Mouse (Mus musculus): ENCODE results near the gene Megf8.
"Not testable (repeated sequence)": the region's sequence is repeated elsewhere in the genome, so short reads cannot be mapped to it uniquely, and the experiment has no call there.

Gene Megf8

DNA sequence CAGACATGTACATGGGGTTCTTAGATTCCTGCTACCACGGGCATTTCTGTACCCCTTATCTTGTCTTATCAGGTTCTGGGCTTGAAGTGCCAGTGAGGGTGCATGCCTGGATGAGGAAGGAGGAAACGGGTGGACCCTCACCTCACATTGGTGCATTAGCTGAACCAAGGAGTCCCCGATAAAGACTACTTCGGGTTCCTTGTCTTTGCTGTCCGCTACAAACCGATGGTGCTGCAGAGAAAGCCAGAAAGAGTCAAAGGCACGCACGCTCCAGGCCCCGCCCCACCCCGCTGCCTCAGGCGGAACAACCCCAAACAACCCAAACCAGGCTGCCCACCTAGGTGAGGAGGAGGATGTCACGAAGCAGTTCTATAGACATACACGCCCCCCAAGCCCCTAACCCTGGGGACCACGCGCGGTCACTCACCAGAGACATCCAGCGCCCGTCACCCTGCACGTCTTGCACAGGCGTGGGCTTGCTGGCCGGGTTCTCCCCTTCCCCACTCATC lies 20.0 kb upstream of the Megf8 start:
- DNase-seq (ENCODE audit: low spot score in 2 of 2) = no peak

DNA sequence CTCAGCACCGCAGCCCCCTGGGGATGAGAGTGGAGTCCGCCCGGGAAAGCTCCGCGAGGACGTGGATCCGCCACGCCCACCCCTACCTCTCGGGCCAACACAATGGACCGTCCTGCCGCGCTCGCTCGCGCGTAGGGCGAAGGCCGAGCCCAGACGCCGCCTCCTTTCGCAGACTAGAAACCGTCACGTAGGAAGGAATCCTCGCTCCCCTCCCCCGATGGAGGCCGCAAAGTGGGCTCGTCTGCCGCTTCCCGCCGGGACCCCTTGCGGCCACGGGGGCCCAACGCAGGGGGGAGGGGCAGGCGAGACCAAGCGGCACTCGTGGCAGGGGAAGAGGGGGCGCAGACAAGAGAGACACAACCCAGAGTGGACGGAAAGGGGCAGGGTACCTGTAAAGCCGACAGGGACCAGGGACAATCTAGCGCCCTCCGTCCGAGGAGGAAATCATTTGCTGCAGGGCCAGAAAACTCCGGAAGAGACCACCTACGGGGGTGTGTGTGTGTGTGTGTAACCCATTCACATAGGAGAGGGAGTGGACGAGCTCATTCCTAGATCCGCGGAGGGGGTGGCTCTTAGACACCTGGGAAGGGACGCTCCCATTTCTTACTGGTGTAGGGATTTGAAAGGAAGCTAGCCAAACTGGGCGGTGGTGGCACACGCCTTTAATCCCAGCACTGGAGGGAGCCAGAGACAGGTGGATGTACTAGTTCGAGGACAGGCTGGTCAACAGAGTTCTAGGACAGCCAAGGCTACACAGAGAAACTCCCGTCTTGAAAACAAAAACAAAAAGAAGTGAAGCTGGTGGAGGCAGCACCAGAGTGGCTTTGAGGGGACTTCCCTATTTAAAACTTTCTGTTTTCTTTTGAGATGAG lies 19.3 kb upstream of the Megf8 start, which contains the start of gene Pafah1b3:
Gene Pafah1b3, minus strand, starts transcription at position 533 of the 872 bp plus-strand sequence.
- peak; percentile 61 to 67 for DNase-seq (ENCODE audit: low spot score in 2 of 2)

DNA sequence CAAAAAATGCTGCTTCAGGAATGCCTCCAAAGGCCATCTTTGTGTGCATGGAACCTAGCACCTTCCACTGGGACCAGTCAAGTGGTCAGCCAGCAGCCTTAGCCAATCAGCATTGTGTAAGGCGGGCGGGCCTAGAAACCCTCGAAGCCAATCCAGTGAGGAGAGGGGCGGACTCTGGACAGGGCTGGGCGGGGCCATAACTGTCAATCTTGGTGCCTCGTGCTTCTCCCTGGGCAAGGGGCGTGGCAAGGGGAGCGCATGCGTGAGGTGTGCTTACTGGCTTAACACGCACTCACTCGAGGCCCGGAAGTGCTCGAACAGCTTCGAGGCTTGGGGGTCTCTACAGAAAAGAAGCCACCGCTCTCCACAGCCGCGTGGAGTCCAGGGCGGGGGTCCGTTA lies 15.9 kb upstream of the Megf8 start, which contains the start of gene Prr19:
Gene Prr19, plus strand, starts transcription at position 349 of the 400 bp plus-strand sequence.
- DNase-seq (ENCODE audit: low spot score in 2 of 2) = no peak

DNA sequence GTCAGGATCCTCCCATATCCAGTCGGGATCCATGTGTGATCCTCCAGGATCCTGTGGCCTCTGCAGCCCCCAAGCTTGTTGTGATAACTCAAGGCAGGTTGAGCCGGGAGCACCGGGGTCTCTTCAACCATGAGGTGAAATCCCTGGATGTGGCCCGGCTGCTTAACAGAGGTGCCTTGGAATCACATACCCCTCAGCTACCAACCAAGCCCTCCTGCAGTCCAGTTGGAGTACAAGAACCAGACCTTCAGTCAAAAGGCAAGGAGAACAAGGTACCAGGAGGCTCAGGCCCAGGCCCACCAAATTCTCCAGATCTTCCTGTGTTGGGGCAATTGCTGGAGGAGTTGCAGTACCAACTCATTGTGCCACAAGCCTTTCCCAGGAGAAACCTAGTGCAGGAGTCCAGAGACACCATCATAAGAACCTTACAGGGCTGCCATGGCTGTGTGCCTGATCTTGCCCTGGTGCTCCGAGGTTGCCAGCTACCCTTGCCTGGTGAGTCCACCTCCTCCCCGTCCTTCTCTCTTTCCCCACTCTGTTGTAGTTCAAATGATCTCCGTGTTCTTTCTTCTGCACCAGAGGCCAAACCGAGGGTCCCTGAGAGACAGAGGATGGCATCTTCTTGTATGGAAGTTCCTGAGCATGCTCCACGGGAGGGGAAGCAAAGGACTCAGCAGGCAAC lies 13.8 kb upstream of the Megf8 start:
- no peak for DNase-seq (ENCODE audit: low spot score in 2 of 2)

DNA sequence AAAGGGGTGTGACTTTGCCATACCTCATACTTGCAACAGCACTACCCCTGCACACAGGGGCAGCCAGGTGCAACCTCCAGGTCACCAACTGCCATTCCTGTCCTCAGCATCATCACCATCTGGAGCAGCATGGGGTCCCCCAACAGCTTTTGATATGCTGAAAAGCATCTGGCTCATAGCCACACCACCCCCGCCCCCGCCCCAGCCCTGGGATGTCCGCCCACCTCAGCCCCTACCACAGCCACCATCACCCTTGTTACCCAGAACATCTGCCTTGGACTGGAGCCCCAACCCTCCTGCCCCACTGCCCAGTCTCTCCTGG lies 13.3 kb upstream of the Megf8 start:
- no peak for DNase-seq (ENCODE audit: low spot score in 2 of 2)

DNA sequence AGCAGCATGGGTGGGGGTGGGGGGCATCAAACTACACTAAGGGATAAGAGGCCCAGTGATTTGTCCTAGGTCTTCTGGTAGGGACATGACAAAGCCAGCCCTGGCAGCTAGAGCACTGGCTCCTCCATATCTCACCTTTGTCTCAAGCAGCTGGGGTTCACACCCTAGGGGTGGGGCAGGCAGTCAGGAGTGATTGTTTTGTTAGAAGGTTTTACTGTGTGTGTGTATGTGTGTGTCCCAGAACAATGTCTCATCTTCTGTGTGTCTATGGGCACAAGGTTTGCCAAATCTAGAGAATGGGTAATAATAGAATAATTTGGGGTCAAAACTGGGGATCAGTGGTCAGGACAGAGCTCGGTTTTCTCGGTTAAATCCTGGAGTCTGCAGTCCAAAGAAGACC lies 11.5 kb upstream of the Megf8 start:
- no peak for DNase-seq (ENCODE audit: low spot score in 2 of 2)

DNA sequence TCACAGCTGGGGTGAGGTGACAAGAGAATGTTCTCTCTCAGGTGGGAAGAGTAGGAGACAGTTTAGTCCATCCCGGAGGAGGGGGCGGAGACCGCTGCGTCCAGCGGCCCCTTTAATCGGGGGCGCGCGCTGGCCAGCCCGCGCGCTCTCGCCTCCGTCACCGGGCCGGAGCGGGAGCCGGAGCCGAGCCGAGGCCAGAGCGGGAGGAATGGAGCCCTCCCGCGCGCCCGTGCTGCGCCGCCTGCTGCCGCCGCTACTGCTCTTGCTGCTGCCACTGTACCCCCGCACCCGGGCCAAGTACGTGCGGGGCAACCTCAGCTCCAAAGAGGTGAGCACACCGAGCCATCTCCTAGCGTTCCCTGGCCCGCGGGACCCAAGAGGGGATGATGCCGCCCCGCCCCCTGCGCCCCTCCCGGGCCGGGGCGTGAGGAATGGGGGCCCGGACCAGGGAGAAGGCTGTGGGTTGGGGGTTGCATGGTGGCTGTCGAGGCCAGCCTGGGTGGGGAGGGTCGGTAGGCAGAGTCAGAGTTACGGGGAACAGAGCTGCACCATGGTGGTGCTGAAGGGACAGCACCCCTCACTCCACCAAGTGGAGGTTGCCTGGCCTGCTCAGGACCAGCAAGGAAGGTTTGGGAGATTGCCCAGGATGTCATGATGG lies 10.9 kb upstream of the Megf8 start, which contains the start of gene Tmem145:
Gene Tmem145, plus strand, starts transcription at position 151 of the 658 bp plus-strand sequence.
- no peak for DNase-seq (ENCODE audit: low spot score in 2 of 2)

DNA sequence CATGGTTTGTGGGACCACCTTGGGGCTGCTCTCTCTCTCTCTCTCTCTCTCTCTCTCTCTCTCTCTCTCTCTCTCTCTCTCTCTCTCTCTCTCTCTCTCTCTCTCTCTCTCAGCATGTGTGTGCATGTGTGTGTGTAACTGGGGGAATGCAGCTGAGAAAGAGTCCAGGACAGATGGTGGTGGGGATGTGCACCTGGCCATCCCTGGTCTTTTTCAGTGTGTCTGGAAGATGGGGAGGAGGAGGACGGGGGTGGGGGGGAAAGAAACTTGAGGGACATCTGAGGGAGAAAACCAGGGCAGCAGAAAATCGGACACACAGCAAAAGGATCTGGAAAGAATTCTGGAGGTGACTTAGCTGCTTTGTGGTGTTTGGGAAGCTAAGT lies 10.4 kb upstream of the Megf8 start:
- no peak for DNase-seq (ENCODE audit: low spot score in 2 of 2)

DNA sequence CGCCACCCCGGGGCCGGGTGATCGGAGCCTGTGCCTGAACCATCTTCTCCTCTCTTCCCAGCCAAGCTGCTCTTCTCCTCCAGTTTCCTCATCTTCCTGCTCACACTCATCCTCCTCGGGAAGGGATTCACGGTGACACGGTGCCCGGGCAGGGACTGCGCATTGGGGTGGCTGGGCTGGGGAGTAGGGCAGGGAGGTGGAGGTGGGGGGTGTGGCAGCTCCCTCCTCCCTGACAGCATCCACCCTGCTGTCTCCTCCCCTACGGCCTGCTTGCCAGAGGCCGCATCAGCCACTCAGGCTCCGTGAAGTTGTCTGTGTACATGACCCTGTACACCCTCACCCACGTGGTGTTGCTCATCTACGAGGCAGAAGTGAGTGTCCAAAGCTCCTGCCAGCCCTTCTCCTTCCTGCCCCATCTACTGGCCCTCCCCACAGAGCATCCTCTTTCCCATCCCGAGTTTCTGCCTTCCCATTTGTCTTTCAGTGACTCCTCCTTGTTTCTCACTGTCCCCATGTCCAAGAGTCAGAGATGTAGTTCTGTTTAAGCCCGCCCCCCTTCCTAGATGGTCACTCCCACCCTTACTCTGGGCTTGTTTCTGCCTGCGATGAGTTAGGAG lies 8.2 kb upstream of the Megf8 start:
- no peak for DNase-seq (ENCODE audit: low spot score in 2 of 2)

DNA sequence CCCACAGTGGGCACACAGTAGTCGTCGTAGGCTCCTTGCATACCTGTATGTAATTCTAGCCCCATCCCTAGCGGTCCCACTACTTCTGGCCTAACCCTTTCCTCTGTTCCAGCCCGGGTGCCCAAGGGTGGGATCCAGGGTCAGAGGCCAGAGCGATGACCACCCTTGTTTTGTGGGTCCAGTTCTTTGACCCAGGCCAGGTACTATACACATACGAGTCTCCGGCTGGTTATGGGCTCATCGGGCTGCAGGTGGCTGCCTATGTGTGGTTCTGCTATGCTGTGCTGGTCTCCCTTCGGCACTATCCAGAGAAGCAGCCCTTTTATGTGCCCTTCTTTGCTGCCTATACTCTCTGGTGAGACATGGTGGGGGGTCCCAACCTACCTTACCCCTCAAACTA lies 7.5 kb upstream of the Megf8 start:
- no peak for DNase-seq (ENCODE audit: low spot score in 2 of 2)

DNA sequence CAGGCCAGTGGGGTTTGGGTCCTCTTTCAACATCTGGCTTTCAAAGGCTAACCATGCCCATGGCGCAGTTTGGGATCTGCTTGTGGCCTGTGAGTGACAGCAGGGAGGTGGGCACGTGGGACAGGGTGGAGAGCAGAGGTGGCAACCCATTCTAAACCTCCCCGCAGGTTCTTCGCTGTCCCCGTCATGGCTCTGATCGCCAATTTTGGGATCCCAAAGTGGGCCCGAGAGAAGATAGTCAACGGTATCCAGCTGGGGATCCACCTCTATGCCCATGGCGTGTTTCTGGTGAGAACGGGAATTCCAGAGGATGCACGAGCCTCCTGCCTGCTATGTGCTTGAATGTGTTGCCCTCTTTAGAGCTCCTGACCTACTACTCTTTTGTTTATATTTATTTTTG lies 5.8 kb upstream of the Megf8 start:
- DNase-seq (ENCODE audit: low spot score in 2 of 2) = no peak

DNA sequence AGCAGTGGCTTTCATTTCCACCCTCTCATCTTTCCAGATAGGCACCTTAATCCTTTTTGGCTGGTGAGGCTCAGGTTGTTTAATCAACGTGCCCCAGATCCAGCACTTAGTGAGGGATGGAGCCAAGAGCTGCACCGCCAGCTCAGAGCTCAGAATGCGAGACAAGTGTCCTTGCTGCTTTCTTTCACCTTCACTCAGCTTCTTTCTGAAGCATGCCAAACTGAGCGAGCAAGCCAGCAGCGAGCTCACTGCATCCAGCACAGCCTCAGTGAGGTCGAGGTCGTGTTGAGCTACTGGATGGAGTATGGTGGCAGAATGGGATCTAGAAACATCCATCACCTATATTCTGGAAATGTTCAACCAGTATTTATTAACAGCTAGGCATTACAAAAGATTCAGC lies 3.6 kb upstream of the Megf8 start:
- no peak for DNase-seq (ENCODE audit: low spot score in 2 of 2)

DNA sequence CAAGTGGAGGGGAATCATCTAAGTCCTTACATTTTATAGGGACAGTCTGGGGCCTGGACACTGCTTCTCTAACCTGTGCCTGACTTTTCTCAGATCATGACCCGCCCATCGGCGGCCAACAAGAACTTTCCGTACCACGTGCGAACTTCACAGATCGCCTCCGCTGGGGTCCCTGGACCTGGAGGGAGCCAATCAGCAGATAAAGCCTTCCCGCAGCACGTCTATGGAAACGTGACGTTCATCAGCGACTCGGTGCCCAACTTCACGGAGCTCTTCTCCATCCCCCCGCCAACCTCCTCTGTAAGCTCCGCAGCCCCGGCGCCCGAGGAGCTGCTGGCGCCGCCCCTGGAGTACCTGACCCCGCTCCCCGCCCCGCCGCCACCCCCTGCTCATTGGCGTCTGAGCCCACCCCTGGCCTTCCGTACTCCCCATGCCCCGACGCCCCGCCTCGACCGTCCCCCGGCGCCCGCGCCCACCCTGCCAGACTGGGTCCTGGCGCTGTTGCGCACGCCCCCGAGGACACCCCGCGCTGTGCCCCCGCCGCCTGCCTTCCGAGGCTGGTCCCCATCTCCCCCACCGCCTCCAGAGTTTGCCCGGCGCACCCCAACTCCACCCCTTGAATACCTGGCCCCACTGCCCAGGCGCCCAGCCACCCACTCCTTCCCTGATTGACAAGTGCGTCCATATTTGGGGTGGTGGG lies 2.2 kb upstream of the Megf8 start:
- no peak for DNase-seq (ENCODE audit: low spot score in 2 of 2)

DNA sequence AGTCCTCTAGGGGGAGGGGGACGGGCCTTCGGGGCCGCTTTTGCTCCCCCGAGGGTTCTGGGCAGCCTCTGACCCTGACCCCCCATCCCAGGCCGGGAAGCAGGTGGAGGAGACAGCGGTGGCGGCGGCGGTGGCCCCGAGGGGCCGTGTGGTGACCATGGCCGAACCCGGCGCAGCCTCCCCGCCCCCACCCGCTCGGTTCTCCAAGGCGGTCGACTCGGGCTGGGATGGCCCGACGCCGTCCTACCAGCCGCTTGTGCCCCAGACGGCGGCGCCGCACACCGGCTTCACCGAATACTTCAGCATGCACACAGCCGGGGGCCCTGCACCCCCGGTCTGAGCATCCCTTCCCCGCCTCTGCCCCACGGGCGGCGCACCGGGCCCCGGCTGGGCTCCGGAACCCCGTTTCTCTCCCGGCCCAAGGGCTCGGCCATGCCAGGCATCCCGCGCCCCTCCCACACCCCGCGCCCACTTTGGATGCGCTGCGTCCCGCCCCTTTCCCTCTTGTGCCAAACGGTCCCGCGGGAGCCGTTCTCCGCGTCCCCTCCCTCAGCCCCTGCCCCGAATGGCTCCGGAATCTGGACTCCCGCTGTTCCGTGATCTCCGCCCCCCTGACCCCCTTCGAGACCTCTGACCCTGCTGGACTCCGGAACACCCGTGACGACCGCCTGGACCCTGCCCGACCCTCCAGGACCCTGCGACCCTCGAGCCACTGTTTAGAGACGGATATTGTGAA lies 1.5 kb upstream of the Megf8 start:
- DNase-seq (ENCODE audit: low spot score in 2 of 2) = no peak

DNA sequence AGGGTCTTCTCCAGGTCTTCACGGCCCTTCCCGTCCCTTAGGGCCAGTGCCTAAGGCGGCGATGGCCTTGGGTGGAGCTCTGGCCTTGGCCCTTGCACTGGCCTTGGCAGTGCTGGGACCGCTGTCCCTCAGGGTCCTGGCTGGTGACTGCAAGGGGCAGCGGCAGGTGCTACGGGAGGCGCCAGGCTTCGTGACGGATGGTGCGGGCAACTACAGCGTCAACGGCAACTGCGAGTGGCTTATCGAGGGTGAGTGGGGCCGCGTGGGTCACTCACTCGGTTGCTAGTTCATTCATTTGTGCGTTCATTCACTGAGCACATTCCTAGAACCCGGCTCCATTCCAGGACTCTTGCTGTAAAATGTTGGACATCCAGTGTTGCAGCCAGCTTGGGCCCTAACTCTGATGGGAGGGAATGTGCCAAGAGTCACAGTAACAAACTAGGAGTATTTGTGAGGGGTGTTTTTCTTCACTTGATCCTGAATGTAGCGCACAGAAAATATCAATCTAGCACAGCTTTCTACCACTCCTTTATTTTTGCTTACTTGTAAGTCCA lies 559 bp downstream of the Megf8 start:
- DNase-seq (ENCODE audit: low spot score in 2 of 2) = no peak

DNA sequence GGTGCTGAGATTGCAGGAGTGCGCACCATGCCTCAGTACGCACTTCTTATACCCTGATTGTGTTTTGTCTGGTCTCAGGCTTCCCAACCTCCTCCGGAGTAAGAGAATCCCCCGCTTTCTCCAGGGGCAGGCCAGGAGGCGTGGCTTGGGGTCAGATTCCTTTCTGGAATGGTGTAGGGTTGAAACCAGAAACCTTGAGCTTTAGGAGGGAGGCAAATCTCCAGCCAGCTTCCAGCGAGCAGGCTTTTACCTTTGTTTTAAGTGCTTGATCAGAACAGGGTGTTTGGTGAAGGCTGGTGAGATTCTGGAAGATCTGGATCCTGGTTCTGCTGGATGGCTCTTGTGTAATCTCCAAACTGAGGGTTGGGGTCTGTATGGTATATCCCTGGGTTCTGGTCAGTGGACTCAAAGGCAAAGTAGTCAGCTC lies 5.1 kb downstream of the Megf8 start:
- DNase-seq (ENCODE audit: low spot score in 2 of 2) = no peak

DNA sequence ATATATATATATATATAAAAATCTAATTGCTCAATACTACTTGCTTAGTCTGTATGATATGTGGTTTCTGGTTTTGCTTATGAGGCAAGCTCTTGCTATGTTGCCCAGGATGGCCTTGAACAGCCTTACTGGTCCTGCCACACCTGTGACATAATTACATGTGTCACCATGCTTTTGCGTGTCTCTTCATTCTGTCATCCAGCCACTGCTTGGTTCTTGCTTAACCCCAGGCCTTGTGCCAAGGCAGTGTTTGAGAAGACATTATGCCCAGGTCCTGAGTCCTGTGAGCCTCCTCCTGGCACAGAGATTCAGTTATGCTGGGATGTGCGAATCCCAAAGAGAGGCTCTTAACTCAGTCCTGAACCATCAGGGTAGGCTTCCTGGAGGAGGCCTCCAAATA lies 6.3 kb downstream of the Megf8 start:
- no peak for DNase-seq (ENCODE audit: low spot score in 2 of 2)

DNA sequence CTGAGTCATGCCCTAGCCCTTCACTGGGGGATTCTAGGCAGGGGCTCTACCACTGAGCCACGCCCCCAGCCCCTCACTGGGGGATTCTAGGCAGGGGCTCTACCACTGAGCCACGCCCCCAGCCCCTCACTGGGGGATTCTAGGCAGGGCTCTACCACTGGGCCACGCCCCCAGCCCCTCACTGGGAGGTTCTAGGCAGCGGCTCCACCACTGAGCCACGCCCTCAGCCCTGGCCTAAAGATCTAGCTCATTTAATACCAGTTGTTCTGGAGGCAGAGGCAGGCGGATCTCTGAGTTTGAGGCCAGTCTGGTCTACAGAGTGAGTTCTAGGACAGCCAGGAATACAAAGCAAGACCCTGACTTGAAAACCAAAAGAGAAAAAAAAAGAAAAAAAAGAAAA lies 8.5 kb downstream of the Megf8 start:
- DNase-seq (ENCODE audit: low spot score in 2 of 2) = not testable (repeated sequence)

DNA sequence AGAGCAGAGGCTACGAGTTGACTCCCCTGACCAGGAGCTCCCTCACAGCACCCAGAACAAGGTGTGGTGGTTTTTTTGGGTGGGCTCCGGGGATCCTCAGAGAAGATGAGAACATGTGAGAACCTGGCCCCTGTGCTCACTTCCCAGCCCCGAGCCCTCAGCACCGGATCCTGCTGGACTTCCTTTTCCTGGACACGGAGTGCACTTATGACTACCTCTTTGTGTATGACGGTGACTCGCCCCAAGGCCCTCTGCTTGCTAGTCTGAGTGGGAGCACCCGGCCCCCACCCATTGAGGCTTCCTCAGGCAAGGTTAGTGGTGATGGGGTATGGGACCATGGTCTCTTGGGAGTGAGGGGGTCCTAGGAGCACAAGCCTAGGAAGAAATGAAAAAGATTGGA lies 9.3 kb downstream of the Megf8 start:
- DNase-seq (ENCODE audit: low spot score in 2 of 2) = no peak

DNA sequence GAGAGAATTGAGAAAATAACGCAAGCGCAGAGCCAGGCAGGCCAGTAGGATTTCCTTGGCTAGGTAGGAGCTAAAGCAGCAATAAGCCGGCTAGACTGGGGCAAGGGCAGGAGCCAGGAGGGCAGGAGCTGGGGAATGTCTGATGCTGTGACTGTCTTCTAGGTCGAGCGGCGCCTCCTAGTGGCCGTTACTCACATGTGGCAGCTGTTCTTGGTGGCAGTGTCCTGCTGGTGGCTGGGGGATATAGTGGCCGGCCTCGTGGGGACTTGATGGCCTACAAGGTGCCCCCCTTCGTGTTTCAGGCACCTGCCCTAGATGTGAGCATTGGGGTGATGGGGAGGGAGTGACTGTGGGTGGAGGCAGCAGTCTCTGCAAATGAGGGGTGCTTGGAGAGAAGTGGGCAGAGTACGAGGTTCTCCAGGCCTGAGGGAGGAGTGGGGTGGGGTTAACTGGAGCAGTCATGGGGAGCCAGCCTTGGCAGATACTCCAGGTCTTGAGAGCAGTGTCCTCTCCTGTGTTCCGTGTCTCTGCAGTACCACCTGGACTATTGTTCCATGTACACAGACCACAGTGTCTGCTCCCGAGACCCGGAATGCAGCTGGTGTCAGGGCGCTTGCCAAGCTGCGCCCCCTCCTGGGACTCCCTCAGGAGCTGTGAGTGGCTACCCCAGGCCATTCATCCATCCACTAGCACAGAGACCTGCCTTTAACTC lies 16.8 kb downstream of the Megf8 start:
- peak; percentile 51 to 62 for DNase-seq (ENCODE audit: low spot score in 2 of 2)
